Mouse (Mus musculus): ENCODE measurements around the gene Stk39.

DNA sequence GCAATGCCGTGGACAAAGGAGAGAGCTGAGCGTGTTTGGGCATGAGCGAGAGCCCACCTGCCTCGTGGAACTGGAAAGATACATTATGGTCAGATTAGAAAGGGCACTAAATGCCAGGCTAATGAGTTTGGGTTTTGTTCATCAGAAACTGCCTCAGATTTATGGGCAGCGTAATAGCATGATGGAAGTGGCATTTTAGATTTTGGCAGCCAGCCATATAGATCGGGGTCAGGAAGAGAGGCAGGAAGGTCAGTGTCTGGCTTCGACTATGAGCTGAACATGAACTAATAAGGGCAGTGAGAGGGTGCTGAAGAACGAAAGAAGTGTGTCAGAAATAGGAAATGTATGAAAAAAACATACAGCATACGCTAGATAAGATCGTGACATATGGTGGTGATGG lies 300.8 kb downstream of the Stk39 start:
- TF ChIP-seq POLR2A (IDR thresholded peaks at IDR 0.05; ENCODE audit: insufficient read depth, low read depth, low read length) (no peak), CTCF (IDR thresholded peaks at IDR 0.05; ENCODE audit: insufficient read depth, low read depth, low read length) (no peak)

Measured in olfactory bulb, adult 2 months (tissue).